Mouse (Mus musculus) intestine, embryonic 14.5 days (tissue): ENCODE data around the gene Cmtm8. TPM values are rescaled to one million over a fixed set of nuclear protein-coding genes. Genes with fewer than 3 reads are reported as not detected.

ENCODE experiments used
- ATAC-seq: fragments of 200-750 bp; cut with Nextera tagmentation; replicated peaks from 2 replicates; pipeline ENCODE4 v1.8.0; 2017; ENCODE audit warnings: low read depth, moderate number of reproducible peaks, moderate TSS enrichment, moderate library complexity; ENCODE audit not compliant: low FRiP score, low TSS enrichment
- DNase-seq: peaks from one replicate; pipeline ENCODE4 v3.0.0-alpha.2; 2018; ENCODE audit warnings: low spot score
- H3K27ac ChIP-seq: fragments of 300-500 bp; sonication (generic); 2 replicates; pipeline ENCODE4 v1.5.1; 2014; ENCODE audit warnings: low read depth, mild to moderate bottlenecking, control low read depth
- H3K27me3 ChIP-seq: fragments of 300-500 bp; sonication (generic); replicated peaks from 2 replicates; pipeline ENCODE4 v1.6.1; 2014; ENCODE audit warnings: low read length, control low read depth; ENCODE audit not compliant: control insufficient read depth, insufficient read depth
- H3K36me3 ChIP-seq: fragments of 300-500 bp; sonication (generic); 2 replicates; pipeline ENCODE4 v1.6.1; 2014; ENCODE audit warnings: low read length, control low read depth; ENCODE audit not compliant: control insufficient read depth, insufficient read depth
- H3K4me1 ChIP-seq: fragments of 300-500 bp; sonication (generic); replicated peaks from 2 replicates; pipeline ENCODE4 v1.6.1; 2014; ENCODE audit warnings: low read length, control low read depth, mixed read lengths; ENCODE audit not compliant: control insufficient read depth, insufficient read depth
- H3K4me2 ChIP-seq: fragments of 300-500 bp; sonication (generic); 2 replicates; pipeline ENCODE4 v1.6.1; 2014; ENCODE audit warnings: low read length
- H3K4me3 ChIP-seq: fragments of 300-500 bp; sonication (generic); 2 replicates; pipeline ENCODE4 v1.5.1; 2014; ENCODE audit warnings: low read depth, low read length, control low read depth, mixed read lengths
- H3K9ac ChIP-seq: fragments of 300-500 bp; sonication (generic); 2 replicates; pipeline ENCODE4 v1.6.1; 2014; ENCODE audit warnings: mild to moderate bottlenecking, low read length
- H3K9me3 ChIP-seq: fragments of 300-500 bp; sonication (generic); 2 replicates; pipeline ENCODE4 v1.6.1; 2016; ENCODE audit warnings: low read length, control low read depth; ENCODE audit not compliant: control insufficient read depth
- WGBS: fragments of 180-500 bp; shearing (Covaris S2); extraction: QIAGEN DNeasy Blood & Tissue Kit; methylation state at CpG from one replicate; pipeline ENCODE4 v1.1.7; 2014; 5-methylcytosine and 5-hydroxymethylcytosine counted together
- polyA plus RNA-seq: library from polyadenylated mRNA; unstranded; fragments of >200 nt; fragmentation: Nextera tagmentation; extraction: Ambion mirVana; gene quantifications from 2 replicates; pipeline ENCODE4 v1.2.1, GENCODE M21; 2014

Cmtm8 gene
- 34.7 and 42.4 TPM in 2 replicates for polyA plus RNA-seq

DNA sequence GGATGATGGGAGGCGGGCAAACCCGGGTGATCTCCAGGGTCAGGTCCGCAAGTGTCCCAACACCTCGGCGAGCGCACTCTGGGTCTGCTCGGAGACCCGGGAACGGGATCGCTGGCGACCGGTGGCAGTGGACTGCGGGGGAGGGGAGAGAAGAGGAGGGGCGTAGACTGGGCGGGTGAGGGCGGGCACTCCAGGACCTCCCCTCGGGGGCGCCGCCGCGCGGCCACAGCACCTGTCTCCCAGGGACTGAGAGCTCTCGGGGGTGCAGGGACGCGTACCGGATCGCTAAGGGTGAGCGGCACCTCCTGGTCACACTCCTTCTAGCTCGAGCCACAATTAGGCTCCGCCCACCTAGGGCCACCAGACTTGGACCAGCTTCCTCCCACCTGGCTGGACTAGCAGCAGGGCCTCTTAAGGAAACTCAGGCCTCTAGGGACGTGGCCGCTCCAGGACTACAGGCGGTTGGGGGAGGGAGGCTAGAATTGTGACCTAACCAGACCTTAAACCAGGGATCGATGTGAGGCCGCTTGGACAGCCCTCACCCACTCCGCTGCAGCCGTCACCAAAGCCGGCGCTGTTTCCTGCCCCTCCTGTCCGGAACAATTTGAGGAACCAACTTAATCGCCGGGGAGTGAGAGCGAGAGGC is at the start of gene Cmtm8:
Gene Cmtm8, minus strand, starts transcription at position 140 of the 646 bp plus-strand sequence.
- Histone ChIP-seq H3K27ac (peak within 1 kb of the TSS; percentile 45), H3K36me3 (no peaks in the 10 kb centered on the region), H3K27me3 (peaks cover 7% of the 10 kb centered on the region; the same call in 1 of the 2 replicates), H3K4me3 (peak within 1 kb of the TSS; percentile 63), H3K4me2 (peak within 1 kb of the TSS; percentile 91), H3K9me3 (no peaks in the 10 kb centered on the region), H3K9ac (peak within 1 kb of the TSS; percentile 57), H3K4me1 (no peaks in the 10 kb centered on the region)
- under 1% methylated on average over 41 of the region's 43 CpGs for WGBS
- peak; percentile 88 for DNase-seq
- ATAC-seq = peak; percentile 95

GRCm38 (mm10) chr9:114892974-114893373 is 49.0 kb upstream of the Cmtm8 start:
- Histone ChIP-seq H3K4me3 (no peak overlapping the region), H3K4me2 (0 out of 2 replicates have a peak overlapping the region, but pooled peaks have one; percentile 3), H3K9me3 (no peaks in the 10 kb centered on the region), H3K36me3 (no peaks in the 10 kb centered on the region), H3K27me3 (no peaks in the 10 kb centered on the region), H3K9ac (no peak overlapping the region), H3K4me1 (no peaks in the 10 kb centered on the region), H3K27ac (no peak overlapping the region)
- DNase-seq = no peak
- no peak for ATAC-seq
- 77% methylated on average over 11 of the region's 11 CpGs for WGBS

DNA sequence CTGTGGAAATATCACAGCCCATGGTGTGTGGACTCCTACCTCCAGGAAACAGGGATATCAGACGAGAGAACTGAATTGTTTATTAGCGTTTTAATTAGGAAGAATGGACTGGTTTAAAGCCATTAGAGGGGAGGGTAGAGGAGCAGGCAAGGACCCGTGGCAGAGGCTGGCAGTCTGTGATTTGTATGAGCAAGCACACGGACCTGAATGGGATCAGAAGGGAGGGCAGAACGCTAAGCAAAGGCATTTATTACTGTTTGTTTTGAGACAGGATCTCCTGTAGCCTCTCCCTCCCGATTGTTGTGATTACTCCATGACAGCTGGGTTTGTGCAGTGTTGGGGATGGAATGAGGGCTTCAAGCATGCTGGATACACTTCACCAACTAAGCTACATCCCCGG is 46.4 kb upstream of the Cmtm8 start:
- H3K4me1 ChIP-seq = no peaks in the 10 kb centered on the region
- H3K9me3 ChIP-seq = no peaks in the 10 kb centered on the region
- no peak for DNase-seq
- H3K27ac ChIP-seq = no peak overlapping the region
- ATAC-seq = no peak
- H3K4me3 ChIP-seq = no peak overlapping the region
- 15% methylated on average over 7 of the region's 7 CpGs for WGBS
- H3K9ac ChIP-seq = no peak overlapping the region
- H3K36me3 ChIP-seq = no peaks in the 10 kb centered on the region
- no peaks in the 10 kb centered on the region for H3K27me3 ChIP-seq
- no peak overlapping the region for H3K4me2 ChIP-seq

- Histone ChIP-seq H3K4me3 (no peak overlapping the region), H3K4me2 (no peak overlapping the region), H3K36me3 (no peaks in the 10 kb centered on the region), H3K27me3 (no peaks in the 10 kb centered on the region), H3K27ac (no peak overlapping the region), H3K4me1 (no peaks in the 10 kb centered on the region), H3K9ac (no peak overlapping the region), H3K9me3 (no peaks in the 10 kb centered on the region)
- no peak for ATAC-seq
- DNase-seq = no peak
- 85% methylated on average over 5 of the region's 5 CpGs for WGBS
Observed at GRCm38 (mm10) chr9:114888856-114889407, 45.0 kb upstream of the Cmtm8 start.

DNA sequence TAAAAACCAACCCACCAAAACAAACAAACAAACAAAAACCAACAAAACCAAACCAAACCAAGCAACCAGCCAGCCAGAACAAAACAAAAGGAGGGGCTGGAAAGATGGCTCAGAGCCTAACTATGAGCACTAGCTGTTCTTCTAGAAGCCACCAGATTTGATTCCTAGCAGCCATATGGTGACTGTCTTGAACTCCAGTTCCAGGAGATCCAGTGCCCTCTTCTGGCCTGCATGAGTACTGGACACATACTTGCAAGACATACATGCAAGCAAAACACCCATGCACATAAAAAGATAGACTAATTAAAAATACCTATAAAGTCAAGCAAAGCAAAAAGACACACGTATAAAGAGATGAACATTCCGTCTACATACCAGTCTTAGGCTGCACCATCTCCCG is 43.7 kb upstream of the Cmtm8 start:
- 92% methylated on average over 3 of the region's 3 CpGs for WGBS

DNA sequence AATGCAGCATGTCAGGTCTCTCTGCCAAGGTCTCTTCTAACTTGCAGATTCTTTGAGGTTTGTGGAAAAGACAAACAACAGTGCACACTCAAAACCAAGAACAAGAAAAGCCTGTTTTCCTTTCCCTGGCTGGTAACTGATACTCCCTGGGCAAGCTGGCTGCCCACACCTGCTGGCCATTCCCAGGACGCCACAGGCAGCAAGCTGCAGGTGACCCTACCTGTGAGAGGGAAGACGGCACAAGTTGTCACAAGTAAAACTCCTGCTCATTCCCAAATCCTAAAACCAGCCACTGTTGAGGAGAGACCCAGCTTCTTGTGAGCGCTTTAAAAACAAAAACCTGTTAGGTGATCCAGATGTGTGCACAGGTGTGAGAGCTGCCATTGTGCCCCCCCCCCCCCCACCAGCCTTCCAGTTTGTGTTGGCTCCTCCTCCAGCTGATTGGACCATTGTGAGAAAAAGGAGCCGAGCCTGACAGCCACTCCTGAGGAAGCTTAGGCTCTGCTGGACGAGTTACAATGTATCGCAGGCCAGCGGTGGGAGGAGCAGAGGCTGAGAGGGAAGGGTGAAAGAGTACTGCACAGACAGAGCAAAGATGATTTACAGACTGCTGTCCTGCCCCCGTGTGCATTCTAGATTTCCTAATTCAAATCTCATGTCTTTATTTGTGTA is 42.2 kb upstream of the Cmtm8 start:
- Histone ChIP-seq H3K4me2 (no peak overlapping the region), H3K36me3 (no peaks in the 10 kb centered on the region), H3K4me1 (no peaks in the 10 kb centered on the region), H3K27me3 (no peaks in the 10 kb centered on the region), H3K9ac (no peak overlapping the region), H3K27ac (no peak overlapping the region), H3K9me3 (no peaks in the 10 kb centered on the region), H3K4me3 (no peak overlapping the region)
- ATAC-seq (no peak), DNase-seq (peak; percentile 55)
- 52% methylated on average over 8 of the region's 8 CpGs for whole genome bisulfite sequencing

More for the DNA sequence above, 43.7 kb upstream of the Cmtm8 start:
- Histone ChIP-seq H3K36me3 (no peaks in the 10 kb centered on the region), H3K27ac (no peak overlapping the region), H3K9ac (no peak overlapping the region), H3K4me1 (no peaks in the 10 kb centered on the region), H3K4me3 (no peak overlapping the region), H3K27me3 (no peaks in the 10 kb centered on the region), H3K4me2 (no peak overlapping the region), H3K9me3 (no peaks in the 10 kb centered on the region)
- ATAC-seq (no peak), DNase-seq (no peak)

- ATAC-seq (no peak), DNase-seq (no peak)
- H3K4me1 ChIP-seq = no peaks in the 10 kb centered on the region
- H3K27ac ChIP-seq = no peak overlapping the region
- WGBS = 81% methylated on average over 4 of the region's 4 CpGs
- no peaks in the 10 kb centered on the region for H3K9me3 ChIP-seq
- H3K27me3 ChIP-seq = no peaks in the 10 kb centered on the region
- no peak overlapping the region for H3K4me3 ChIP-seq
- no peak overlapping the region for H3K9ac ChIP-seq
- H3K4me2 ChIP-seq = no peak overlapping the region
- no peaks in the 10 kb centered on the region for H3K36me3 ChIP-seq
Observed at GRCm38 (mm10) chr9:114885564-114885963, 41.6 kb upstream of the Cmtm8 start.

GRCm38 (mm10) chr9:114881977-114882376 is 38.0 kb upstream of the Cmtm8 start:
- 72% methylated on average over 2 of the region's 2 CpGs for WGBS
- no peaks in the 10 kb centered on the region for H3K36me3 ChIP-seq
- no peaks in the 10 kb centered on the region for H3K9me3 ChIP-seq
- DNase-seq (no peak), ATAC-seq (no peak)
- H3K4me3 ChIP-seq = no peak overlapping the region
- H3K27me3 ChIP-seq = no peaks in the 10 kb centered on the region
- H3K27ac ChIP-seq = no peak overlapping the region
- no peaks in the 10 kb centered on the region for H3K4me1 ChIP-seq
- no peak overlapping the region for H3K4me2 ChIP-seq
- H3K9ac ChIP-seq = no peak overlapping the region
